Mouse (Mus musculus) urinary bladder, postnatal 4 days (tissue): ENCODE results near the gene Hrh1.
"Not testable (repeated sequence)": the region's sequence is repeated elsewhere in the genome, so short reads cannot be mapped to it uniquely, and the experiment has no call there.

Source experiments
- DNase-seq, 2 experiments: peaks; one replicate each; pipeline ENCODE4 v3.0.0; 2021 to 2022; ENCODE audit warnings: low spot score in 2 of 2

The Hrh1 gene

GRCm38 (mm10) chr6:114461536-114461935 lies 63.8 kb downstream of the Hrh1 start:
- no peak for DNase-seq

GRCm38 (mm10) chr6:114462747-114463146 lies 65.0 kb downstream of the Hrh1 start:
- no peak for DNase-seq

GRCm38 (mm10) chr6:114473541-114473940 lies 75.8 kb downstream of the Hrh1 start:
- no peak for DNase-seq

GRCm38 (mm10) chr6:114474059-114474458 lies 76.3 kb downstream of the Hrh1 start:
- DNase-seq, result no peak

- no peak for DNase-seq
Observed at GRCm38 (mm10) chr6:114474911-114475310, 77.2 kb downstream of the Hrh1 start.

GRCm38 (mm10) chr6:114478771-114479170 lies 81.0 kb downstream of the Hrh1 start:
- peak in 1 of 2 experiments; percentile 78 for DNase-seq

- DNase-seq, result no peak
Observed at GRCm38 (mm10) chr6:114479644-114480410, 82.1 kb downstream of the Hrh1 start.

GRCm38 (mm10) chr6:114489371-114489770 lies 91.6 kb downstream of the Hrh1 start:
- no peak for DNase-seq

- not testable (repeated sequence) for DNase-seq
Observed at GRCm38 (mm10) chr6:114492588-114492987, 94.9 kb downstream of the Hrh1 start.

GRCm38 (mm10) chr6:114494987-114495386 lies 97.3 kb downstream of the Hrh1 start:
- not testable (repeated sequence) for DNase-seq

GRCm38 (mm10) chr6:114514038-114514437 lies 116.3 kb downstream of the Hrh1 start:
- DNase-seq, result not testable (repeated sequence)

GRCm38 (mm10) chr6:114528709-114529108 lies 131.0 kb downstream of the Hrh1 start:
- DNase-seq, result not testable (repeated sequence)
